Mouse (Mus musculus) embryo, embryonic 11 days (tissue): ENCODE data around the gene Olfr1151.

Source experiments
- DNase-seq: peaks from one replicate; pipeline ENCODE4 v3.0.0-alpha.2; 2015

Gene Olfr1151

DNA sequence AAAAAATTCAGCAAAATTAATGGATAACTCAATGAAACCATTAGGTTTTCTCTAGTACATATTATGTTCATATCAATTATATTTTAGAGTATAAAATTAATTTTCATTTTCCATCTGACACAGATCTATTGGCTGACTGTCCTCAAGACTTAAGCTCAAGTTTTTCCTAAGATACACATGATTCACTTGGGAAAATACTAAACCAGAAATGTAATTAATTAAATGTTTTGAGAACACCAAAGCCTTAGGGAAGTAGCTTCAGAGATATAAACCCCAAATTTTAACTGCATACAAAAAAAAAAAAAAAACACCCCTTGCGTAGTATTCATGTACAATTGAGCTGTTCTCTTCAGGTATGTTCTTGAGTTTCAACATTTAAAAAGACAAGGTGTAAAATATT, at the start of gene Olfr1151:
TSS of gene Olfr1151 (plus strand) at position 301 of the 400 bp plus-strand sequence.
- DNase-seq, result no peak

DNA sequence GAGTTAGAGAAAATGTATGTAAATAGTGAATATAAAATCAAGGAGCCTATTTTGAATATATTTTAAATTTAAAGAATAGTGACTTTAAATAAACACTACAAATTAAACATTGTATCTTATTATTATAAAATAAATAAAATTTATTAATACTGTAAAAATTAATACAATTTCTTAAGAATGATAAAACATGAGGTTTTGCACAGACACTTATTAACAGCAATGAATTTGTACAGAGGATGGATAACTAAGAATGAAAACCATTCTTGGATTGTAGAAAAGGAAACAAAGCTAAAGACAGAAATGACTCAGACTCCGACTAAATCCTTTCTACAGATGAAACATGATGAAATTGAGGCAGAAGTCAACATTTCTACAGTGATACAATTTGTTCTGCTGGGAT, 46.1 kb upstream of the Olfr1151 start, which contains the start of gene Olfr1145:
TSS of gene Olfr1145 (plus strand) at position 301 of the 400 bp plus-strand sequence.
- no peak for DNase-seq

DNA sequence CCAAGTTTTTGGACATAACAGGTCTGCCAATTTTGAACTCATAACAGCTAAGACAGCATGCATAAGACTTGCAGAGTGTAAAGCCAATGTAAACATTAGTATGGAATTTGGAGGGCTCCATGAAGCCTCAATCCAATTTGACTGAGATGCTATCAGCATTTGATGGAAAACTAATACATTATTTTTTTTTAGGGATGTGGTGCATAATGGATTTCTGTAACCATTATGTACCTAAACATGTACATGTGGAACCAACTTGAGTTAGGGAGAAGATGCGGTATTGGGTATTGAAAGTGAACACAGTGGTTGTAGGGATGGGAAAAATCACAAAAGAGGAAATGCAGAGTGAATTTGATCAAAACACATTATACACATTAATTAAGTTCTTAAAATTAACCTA, 25.4 kb upstream of the Olfr1151 start, which contains the start of gene Olfr1148:
TSS of gene Olfr1148 (plus strand) at position 301 of the 400 bp plus-strand sequence.
- DNase-seq, result no peak

DNA sequence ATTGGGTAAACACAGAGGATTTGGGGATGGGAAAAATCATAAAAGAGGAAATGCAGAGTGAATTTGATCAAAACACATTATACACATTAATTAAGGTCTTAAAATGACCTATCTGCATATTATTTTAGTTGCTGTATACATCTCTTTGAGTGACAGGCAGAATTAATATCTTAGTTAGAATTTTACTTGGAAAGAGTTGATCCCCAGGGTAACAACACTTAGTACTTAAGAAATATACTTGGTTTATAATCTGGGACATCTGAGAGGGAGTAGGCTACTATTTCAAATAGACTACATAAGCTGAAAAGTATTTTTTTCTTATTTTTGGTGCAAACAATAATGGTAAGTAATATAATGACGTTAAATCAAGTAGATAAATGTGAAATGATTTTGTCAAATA, 12.0 kb upstream of the Olfr1151 start, which contains the start of gene Olfr1150-ps1:
TSS of gene Olfr1150-ps1 (plus strand) at position 301 of the 400 bp plus-strand sequence.
- DNase-seq, result no peak

DNA sequence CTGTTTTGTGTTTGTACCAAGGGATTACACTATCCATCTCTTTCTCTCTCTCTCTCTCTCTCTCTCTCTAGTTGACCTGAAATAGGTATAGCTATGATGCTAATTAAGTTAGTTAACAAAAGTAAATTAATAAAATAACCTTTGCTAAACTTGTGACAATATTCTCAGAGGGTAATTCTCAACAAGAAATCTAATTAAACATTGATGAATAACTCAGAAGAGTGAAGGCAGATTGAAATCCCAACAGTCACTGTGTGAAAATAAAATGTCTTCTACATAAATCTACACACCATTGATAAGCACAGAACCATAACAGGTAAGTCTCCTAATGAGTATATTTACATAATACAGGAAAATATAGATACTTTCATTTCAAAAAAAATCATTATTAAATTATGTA, 10.5 kb downstream of the Olfr1151 start, which contains the start of gene Olfr1152:
TSS of gene Olfr1152 (plus strand) at position 301 of the 400 bp plus-strand sequence.
- DNase-seq, result no peak

DNA sequence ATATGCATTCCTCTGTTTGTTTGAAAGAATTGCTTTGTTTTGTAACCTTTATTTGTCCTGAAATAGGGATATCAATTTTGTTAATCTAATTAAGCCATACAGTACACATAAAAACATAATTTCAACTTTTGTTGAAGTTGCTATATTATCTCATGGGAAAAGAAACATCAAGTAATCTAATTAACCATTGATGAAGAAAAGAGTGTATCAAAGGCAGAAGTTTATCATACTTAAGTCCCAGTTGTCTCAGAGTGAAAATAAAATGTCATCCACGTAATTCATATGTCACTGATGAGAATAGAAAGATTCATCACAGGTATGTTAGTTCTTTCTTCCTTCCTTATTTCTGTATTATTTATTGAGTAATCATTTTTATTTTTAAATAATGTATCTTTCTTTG, 39.0 kb downstream of the Olfr1151 start, which contains the start of gene Olfr1153:
TSS of gene Olfr1153 (plus strand) at position 301 of the 400 bp plus-strand sequence.
- no peak for DNase-seq

DNA sequence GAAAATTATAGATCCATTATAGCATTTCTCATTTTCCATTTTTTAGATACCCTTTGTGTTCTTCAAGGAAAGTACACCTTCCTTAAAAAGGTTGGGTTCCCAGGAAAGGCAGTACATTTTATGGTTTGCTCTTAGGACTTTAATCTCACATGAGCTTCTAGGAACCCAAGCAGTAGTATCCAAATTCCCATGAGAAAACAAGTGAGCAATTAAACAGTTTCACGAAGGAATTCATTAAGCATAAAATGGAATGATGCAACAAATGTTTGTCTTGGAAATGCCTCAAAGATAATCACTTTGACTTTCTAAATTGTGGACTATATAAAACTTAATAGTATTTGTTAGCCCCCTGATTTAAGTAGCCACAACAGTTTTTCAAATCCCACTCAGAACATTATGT, 49.4 kb downstream of the Olfr1151 start, which contains the start of gene Olfr1154:
TSS of gene Olfr1154 (minus strand) at position 101 of the 400 bp plus-strand sequence.
- no peak for DNase-seq
